Mouse (Mus musculus): ENCODE data around the gene Serf1.
"Not testable (repeated sequence)": the region's sequence is repeated elsewhere in the genome, so short reads cannot be mapped to it uniquely, and the experiment has no call there.

The Serf1 gene

GRCm38 (mm10) chr13:100107652-100108472 is at the start of gene Serf1:
Gene Serf1, plus strand, starts transcription at chr13:100108012.
- DNase-seq, result peak; percentile 86

GRCm38 (mm10) chr13:100063936-100064335 is 43.9 kb upstream of the Serf1 start:
- no peak for DNase-seq

- DNase-seq, result no peak
These were observed 40.0 kb upstream of the Serf1 start for GRCm38 (mm10) chr13:100067821-100068220.

GRCm38 (mm10) chr13:100071473-100071872 is 36.3 kb upstream of the Serf1 start:
- no peak for DNase-seq

GRCm38 (mm10) chr13:100098808-100099207 is 9.0 kb upstream of the Serf1 start:
- DNase-seq, result no peak

GRCm38 (mm10) chr13:100103052-100103658 is 4.7 kb upstream of the Serf1 start:
- DNase-seq, result no peak

GRCm38 (mm10) chr13:100103748-100104254 is 4.0 kb upstream of the Serf1 start, which contains the start of gene Bdp1:
Gene Bdp1, minus strand, starts transcription at chr13:100104070.
- peak; percentile 93 for DNase-seq

- DNase-seq, result no peak
These were observed 4.6 kb downstream of the Serf1 start for GRCm38 (mm10) chr13:100112218-100112972.

GRCm38 (mm10) chr13:100123970-100124369 is 16.2 kb downstream of the Serf1 start:
- no peak for DNase-seq

- peak; percentile 98 for DNase-seq
These were observed 16.8 kb downstream of the Serf1 start, which contains the start of gene Smn1 for GRCm38 (mm10) chr13:100124423-100125257. Gene Smn1, plus strand, starts transcription at chr13:100124852.

- no peak for DNase-seq
These were observed 17.4 kb downstream of the Serf1 start for GRCm38 (mm10) chr13:100125258-100125643.

GRCm38 (mm10) chr13:100141646-100142314 is 34.0 kb downstream of the Serf1 start:
- DNase-seq, result no peak

GRCm38 (mm10) chr13:100152659-100153058 is 44.8 kb downstream of the Serf1 start:
- no peak for DNase-seq

- no peak for DNase-seq
These were observed 48.8 kb downstream of the Serf1 start for GRCm38 (mm10) chr13:100156624-100157023.

GRCm38 (mm10) chr13:100161171-100161870 is 53.5 kb downstream of the Serf1 start:
- DNase-seq, result not testable (repeated sequence)

- not testable (repeated sequence) for DNase-seq
These were observed 54.7 kb downstream of the Serf1 start for GRCm38 (mm10) chr13:100162467-100162866.
